14 mouse cellular contexts compared by ENCODE assay signal in the genomic region with DNA sequence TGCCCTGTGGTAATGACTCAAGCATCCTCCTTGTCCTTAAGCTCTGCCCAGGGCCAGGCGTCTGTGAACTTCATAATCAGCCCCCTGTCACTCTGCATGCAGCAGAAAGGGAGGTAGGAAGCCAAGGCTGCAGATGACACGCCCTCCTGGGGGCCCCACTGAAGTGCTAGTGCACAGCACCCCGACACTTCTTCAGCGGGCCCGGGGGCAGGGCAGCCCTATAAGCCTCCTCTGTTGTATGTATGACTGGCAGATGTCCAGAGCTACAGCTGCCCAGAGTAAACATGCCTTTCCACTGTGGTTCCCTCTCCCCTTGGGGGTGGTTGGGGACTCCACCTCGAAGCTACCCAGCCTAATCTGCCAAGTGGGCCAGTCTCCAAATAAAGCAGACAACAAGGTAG.
DNase-seq lines count a peak whose midpoint lies in the region; ATAC-seq and TF ChIP-seq lines count a peak whose summit lies in the region.
"Had no signal": no experiment of that assay in that cellular context is flagged by ENCODE, and none has a peak within 500 bp of the region (broad histone marks: within the 10 kb centered on the region; RNA-seq: fewer than 3 reads in every experiment).

No protein-coding gene starts in this region.

- no peak overlapping the region for H3K4me3 ChIP-seq in hindbrain, embryonic 10.5 days
- H3K4me3 ChIP-seq in hindbrain, embryonic 12.5 days: no peak overlapping the region
- no peak overlapping the region for H3K4me3 ChIP-seq in midbrain, postnatal 0 days (ENCODE audit: low read depth, low read length)
- H3K4me3 ChIP-seq in midbrain, embryonic 16.5 days (ENCODE audit: low read depth, low read length): no peak overlapping the region
- no peak overlapping the region for H3K4me3 ChIP-seq in intestine, embryonic 16.5 days (ENCODE audit: low read length)
- no peak overlapping the region for H3K4me3 ChIP-seq in kidney, embryonic 16.5 days (ENCODE audit: low read length)
- H3K4me3 ChIP-seq: erythroblast, embryonic 14.5 days; heart, embryonic 15.5 days; neural tube, embryonic 13.5 days had no signal

- H3K4me2 ChIP-seq in hindbrain, embryonic 12.5 days (replicated peaks): no peak overlapping the region
- no peak overlapping the region for H3K4me2 ChIP-seq in midbrain, postnatal 0 days (ENCODE audit: low read depth, low read length, poor library complexity, severe bottlenecking)
- H3K4me2 ChIP-seq in midbrain, embryonic 16.5 days (ENCODE audit: low read length): no peak overlapping the region
- no peak overlapping the region for H3K4me2 ChIP-seq in intestine, embryonic 16.5 days (ENCODE audit: low read depth, low read length)
- H3K4me2 ChIP-seq in kidney, embryonic 16.5 days (replicated peaks; ENCODE audit: low read depth, low read length): no peak overlapping the region
- H3K4me2 ChIP-seq: heart, embryonic 15.5 days; neural tube, embryonic 13.5 days had no signal

- ATAC-seq in hindbrain, embryonic 12.5 days (ENCODE audit: low FRiP score): no peak
- ATAC-seq in midbrain, postnatal 0 days (ENCODE audit: low FRiP score): no peak
- ATAC-seq in midbrain, embryonic 16.5 days: no peak
- ATAC-seq in intestine, embryonic 16.5 days: peak; percentile 30
- no peak for ATAC-seq in kidney, embryonic 16.5 days (ENCODE audit: low FRiP score, low TSS enrichment)

- no peak for DNase-seq in hindbrain, embryonic 10.5 days (ENCODE audit: low spot score)
- DNase-seq in midbrain, postnatal 0 days (ENCODE audit: low spot score): peak; percentile 46
- no peak for DNase-seq in adrenal gland, adult 8-10 months
- DNase-seq: adrenal gland, postnatal 36 days; cerebellum, adult 11-12 months; right cerebral cortex, adult 18-20 months; thymus, postnatal 25 days had no signal

- no peaks in the 10 kb centered on the region for H3K9me3 ChIP-seq in hindbrain, embryonic 10.5 days
- H3K9me3 ChIP-seq in hindbrain, embryonic 12.5 days (replicated peaks): no peaks in the 10 kb centered on the region
- no peaks in the 10 kb centered on the region for H3K9me3 ChIP-seq in midbrain, postnatal 0 days (ENCODE audit: low read length)
- H3K9me3 ChIP-seq in midbrain, embryonic 16.5 days (replicated peaks; ENCODE audit: control insufficient read depth, low read length, poor library complexity, severe bottlenecking): no peaks in the 10 kb centered on the region
- no peaks in the 10 kb centered on the region for H3K9me3 ChIP-seq in intestine, embryonic 16.5 days (ENCODE audit: control insufficient read depth, low read length)
- H3K9me3 ChIP-seq in kidney, embryonic 16.5 days (ENCODE audit: low read length): no peaks in the 10 kb centered on the region
- H3K9me3 ChIP-seq: heart, embryonic 15.5 days; neural tube, embryonic 13.5 days had no signal

- WGBS in hindbrain, embryonic 10.5 days: 79% methylated on average over 6 of the region's 6 CpGs
- 61% methylated on average over 6 of the region's 6 CpGs for WGBS in hindbrain, embryonic 12.5 days
- WGBS in midbrain, postnatal 0 days: 45% methylated on average over 6 of the region's 6 CpGs
- WGBS in midbrain, embryonic 16.5 days: 45% methylated on average over 6 of the region's 6 CpGs
- 16% methylated on average over 6 of the region's 6 CpGs for WGBS in intestine, embryonic 16.5 days
- 45% methylated on average over 6 of the region's 6 CpGs for WGBS in kidney, embryonic 16.5 days

- H3K9ac ChIP-seq in hindbrain, embryonic 12.5 days: no peak overlapping the region
- no peak overlapping the region for H3K9ac ChIP-seq in midbrain, postnatal 0 days (replicated peaks; ENCODE audit: low read length, poor library complexity, severe bottlenecking)
- H3K9ac ChIP-seq in midbrain, embryonic 16.5 days (ENCODE audit: low read depth, low read length): no peak overlapping the region
- no peak overlapping the region for H3K9ac ChIP-seq in intestine, embryonic 16.5 days (ENCODE audit: low read depth, low read length)
- H3K9ac ChIP-seq in kidney, embryonic 16.5 days (replicated peaks; ENCODE audit: low read length): no peak overlapping the region
- H3K9ac ChIP-seq: heart, embryonic 15.5 days; neural tube, embryonic 13.5 days had no signal

- no peaks in the 10 kb centered on the region for H3K36me3 ChIP-seq in hindbrain, embryonic 10.5 days
- H3K36me3 ChIP-seq in hindbrain, embryonic 12.5 days: no peaks in the 10 kb centered on the region
- no peaks in the 10 kb centered on the region for H3K36me3 ChIP-seq in midbrain, postnatal 0 days (ENCODE audit: insufficient read depth, low read length)
- H3K36me3 ChIP-seq in midbrain, embryonic 16.5 days (ENCODE audit: control insufficient read depth, insufficient read depth, low read length): no peaks in the 10 kb centered on the region
- H3K36me3 ChIP-seq in intestine, embryonic 16.5 days (ENCODE audit: control insufficient read depth, insufficient read depth, low read length): no peaks in the 10 kb centered on the region
- no peaks in the 10 kb centered on the region for H3K36me3 ChIP-seq in kidney, embryonic 16.5 days (ENCODE audit: insufficient read depth, low read length)
- H3K36me3 ChIP-seq: heart, embryonic 15.5 days; neural tube, embryonic 13.5 days had no signal

- peaks cover 21% of the 10 kb centered on the region for H3K27me3 ChIP-seq in hindbrain, embryonic 10.5 days (ENCODE audit: insufficient read depth, poor library complexity, severe bottlenecking)
- H3K27me3 ChIP-seq in hindbrain, embryonic 12.5 days: 0 out of 2 replicates have a peak, but pooled peaks cover 4% of the 10 kb centered on the region
- H3K27me3 ChIP-seq in midbrain, postnatal 0 days (ENCODE audit: insufficient read depth, low read length): no peaks in the 10 kb centered on the region
- H3K27me3 ChIP-seq in midbrain, embryonic 16.5 days (ENCODE audit: control insufficient read depth, insufficient read depth, low read depth, low read length): no peaks in the 10 kb centered on the region
- no peaks in the 10 kb centered on the region for H3K27me3 ChIP-seq in intestine, embryonic 16.5 days (replicated peaks; ENCODE audit: control insufficient read depth, insufficient read depth, low read length)
- no peaks in the 10 kb centered on the region for H3K27me3 ChIP-seq in kidney, embryonic 16.5 days (ENCODE audit: insufficient read depth, low read length)
- H3K27me3 ChIP-seq: heart, embryonic 15.5 days had no signal

- 0 out of 2 replicates have a peak overlapping the region, but pooled peaks have one; percentile 8 for H3K27ac ChIP-seq in hindbrain, embryonic 10.5 days
- no peak overlapping the region for H3K27ac ChIP-seq in hindbrain, embryonic 12.5 days
- no peak overlapping the region for H3K27ac ChIP-seq in midbrain, postnatal 0 days (ENCODE audit: low read depth, low read length)
- H3K27ac ChIP-seq in midbrain, embryonic 16.5 days (ENCODE audit: low read length): no peak overlapping the region
- H3K27ac ChIP-seq in intestine, embryonic 16.5 days (ENCODE audit: low read length): no peak overlapping the region
- H3K27ac ChIP-seq in kidney, embryonic 16.5 days (ENCODE audit: low read length): no peak overlapping the region
- H3K27ac ChIP-seq: heart, embryonic 15.5 days; neural tube, embryonic 13.5 days had no signal

- peaks cover 27% of the 10 kb centered on the region for H3K4me1 ChIP-seq in hindbrain, embryonic 10.5 days (replicated peaks)
- peaks cover 20% of the 10 kb centered on the region for H3K4me1 ChIP-seq in hindbrain, embryonic 12.5 days
- H3K4me1 ChIP-seq in midbrain, postnatal 0 days (ENCODE audit: insufficient read depth, low read length): no peaks in the 10 kb centered on the region
- H3K4me1 ChIP-seq in midbrain, embryonic 16.5 days (ENCODE audit: control insufficient read depth, insufficient read depth, low read length): peaks cover 8% of the 10 kb centered on the region; the same call in 1 of the 2 replicates
- H3K4me1 ChIP-seq in intestine, embryonic 16.5 days (ENCODE audit: control insufficient read depth, insufficient read depth, low read length): peaks cover 18% of the 10 kb centered on the region
- H3K4me1 ChIP-seq in kidney, embryonic 16.5 days (ENCODE audit: insufficient read depth, low read length): peaks cover 40% of the 10 kb centered on the region

- TF ChIP-seq CTCF in midbrain, postnatal 0 days (IDR thresholded peaks at IDR 0.05): no peak
